ENCODE assay signal across 16 mouse cellular contexts in the genomic region with DNA sequence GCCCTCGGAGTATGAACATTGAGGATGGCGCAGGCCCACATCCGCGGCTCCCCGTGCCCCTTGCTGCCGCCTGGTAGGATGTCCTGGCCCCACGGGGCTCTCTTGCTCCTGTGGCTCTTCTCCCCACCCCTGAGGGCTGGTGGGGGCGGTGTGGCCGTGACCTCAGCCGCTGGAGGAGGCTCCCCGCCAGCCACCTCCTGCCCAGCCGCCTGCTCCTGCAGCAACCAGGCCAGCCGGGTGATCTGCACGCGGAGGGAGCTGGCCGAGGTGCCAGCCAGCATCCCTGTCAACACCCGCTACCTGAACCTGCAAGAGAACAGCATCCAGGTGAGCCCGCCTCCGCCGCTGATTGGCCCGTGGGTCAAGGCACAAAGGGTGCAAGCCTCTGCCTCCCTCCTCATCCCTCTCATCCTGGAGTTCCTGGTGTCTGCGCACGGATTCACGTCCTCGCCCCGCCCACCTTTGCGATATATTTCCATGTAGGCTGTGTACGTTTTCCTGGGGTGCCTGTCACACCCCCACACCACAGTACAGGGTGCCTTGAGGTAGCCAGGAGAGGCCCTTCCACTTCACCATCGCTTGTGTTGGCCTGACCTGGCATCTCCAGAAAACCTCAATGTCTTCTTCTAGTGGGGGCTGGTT. TPM values are rescaled to one million over a fixed set of nuclear protein-coding genes. Genes with fewer than 3 reads are reported as not detected.
DNase-seq lines count a peak whose midpoint lies in the region; ATAC-seq and TF ChIP-seq lines count a peak whose summit lies in the region.
"Had no signal": no experiment of that assay in that cellular context is flagged by ENCODE, and none has a peak within 500 bp of the region (broad histone marks: within the 10 kb centered on the region; RNA-seq: fewer than 3 reads in every experiment).

No protein-coding gene starts in this region.

- no peak overlapping the region for H3K27ac ChIP-seq in forebrain, embryonic 14.5 days (ENCODE audit: low read depth, low read length)
- no peak overlapping the region for H3K27ac ChIP-seq in limb, embryonic 10.5 days
- H3K27ac ChIP-seq in liver, postnatal 0 days (ENCODE audit: low read depth): no peak overlapping the region
- H3K27ac ChIP-seq: embryonic facial prominence, embryonic 12.5 days; kidney, postnatal 0 days; limb, embryonic 15.5 days had no signal

- TF ChIP-seq CTCF in E14TG2a.4 (conservative IDR thresholded peaks at IDR 0.05; ENCODE audit: low read length): no peak
- TF ChIP-seq CTCF in liver, postnatal 0 days (IDR thresholded peaks at IDR 0.05; ENCODE audit: low read depth): no peak

- peak overlapping the region; percentile 98 for H3K9ac ChIP-seq in forebrain, embryonic 14.5 days (ENCODE audit: low read length)
- no peak overlapping the region for H3K9ac ChIP-seq in liver, postnatal 0 days (replicated peaks)
- H3K9ac ChIP-seq: limb, embryonic 15.5 days had no signal

- H3K4me3 ChIP-seq in E14TG2a.4 (replicated peaks; ENCODE audit: low read length): peak overlapping the region; percentile 51
- peak overlapping the region; percentile 75 for H3K4me3 ChIP-seq in forebrain, embryonic 14.5 days (ENCODE audit: low read depth, low read length)
- H3K4me3 ChIP-seq in limb, embryonic 10.5 days: 0 out of 2 replicates have a peak overlapping the region, but pooled peaks have one; percentile 1
- no peak overlapping the region for H3K4me3 ChIP-seq in liver, postnatal 0 days (ENCODE audit: low read depth, low read length)
- H3K4me3 ChIP-seq: embryonic facial prominence, embryonic 12.5 days; limb, embryonic 15.5 days had no signal

- peak; percentile 49 for DNase-seq in brain, adult 2 months (ENCODE audit: low read depth, low spot score)
- DNase-seq in forebrain, embryonic 14.5 days (ENCODE audit: low spot score): no peak
- DNase-seq in limb, embryonic 10.5 days (ENCODE audit: low spot score): no peak
- DNase-seq in ovary, adult 18-20 months (ENCODE audit: low spot score): no peak
- no peak for DNase-seq in liver, postnatal 0 days
- no peak for DNase-seq in lung, postnatal 36 days
- no peak for DNase-seq in gastrocnemius, postnatal 36 days
- DNase-seq: adrenal gland, postnatal 36 days; retina, postnatal 1 day had no signal

- peaks cover 43% of the 10 kb centered on the region for H3K4me1 ChIP-seq in E14TG2a.4 (replicated peaks; ENCODE audit: low read depth, low read length)
- H3K4me1 ChIP-seq in forebrain, embryonic 14.5 days (ENCODE audit: control insufficient read depth, insufficient read depth, low read length): peaks cover 34% of the 10 kb centered on the region
- H3K4me1 ChIP-seq in limb, embryonic 10.5 days: peaks cover 35% of the 10 kb centered on the region
- no peaks in the 10 kb centered on the region for H3K4me1 ChIP-seq in liver, postnatal 0 days (ENCODE audit: insufficient read depth)

- peak overlapping the region; percentile 93 for H3K4me2 ChIP-seq in forebrain, embryonic 14.5 days (ENCODE audit: low read length)
- no peak overlapping the region for H3K4me2 ChIP-seq in liver, postnatal 0 days (ENCODE audit: low read depth, low read length)
- H3K4me2 ChIP-seq: embryonic facial prominence, embryonic 12.5 days; limb, embryonic 15.5 days had no signal

- TF ChIP-seq EP300 in liver, postnatal 0 days (IDR thresholded peaks at IDR 0.05; ENCODE audit: low read depth): no peak

- intact Hi-C loops in gastrocnemius, postnatal 36 days (cut with DNase I): loop anchor here (5.0 kb wide), 1 partner anchor 127 kb away; a partner anchor contains a TSS

- no peak for ATAC-seq in forebrain, embryonic 14.5 days
- ATAC-seq in liver, postnatal 0 days: no peak

- WGBS in forebrain, embryonic 14.5 days: 45% methylated on average over 29 of the region's 29 CpGs
- WGBS in limb, embryonic 10.5 days: 6% methylated on average over 29 of the region's 29 CpGs
- 8% methylated on average over 26 of the region's 29 CpGs for WGBS in liver, postnatal 0 days (ENCODE audit: insufficient replicate concordance)

- no peaks in the 10 kb centered on the region for H3K9me3 ChIP-seq in E14TG2a.4 (ENCODE audit: low read length)
- H3K9me3 ChIP-seq in forebrain, embryonic 14.5 days (replicated peaks; ENCODE audit: control insufficient read depth, low read length): no peaks in the 10 kb centered on the region
- H3K9me3 ChIP-seq in limb, embryonic 10.5 days (replicated peaks): no peaks in the 10 kb centered on the region
- H3K9me3 ChIP-seq in liver, postnatal 0 days (ENCODE audit: low read length): no peaks in the 10 kb centered on the region
- H3K9me3 ChIP-seq: embryonic facial prominence, embryonic 12.5 days; G1E; limb, embryonic 15.5 days had no signal

- H3K27me3 ChIP-seq in E14TG2a.4 (ENCODE audit: insufficient read depth, low read length): peaks cover 77% of the 10 kb centered on the region
- H3K27me3 ChIP-seq in forebrain, embryonic 14.5 days (replicated peaks; ENCODE audit: control insufficient read depth, insufficient read depth, low read length): no peaks in the 10 kb centered on the region
- H3K27me3 ChIP-seq in limb, embryonic 10.5 days (ENCODE audit: low read depth, poor library complexity, severe bottlenecking): peaks cover 98% of the 10 kb centered on the region
- H3K27me3 ChIP-seq in liver, postnatal 0 days (ENCODE audit: insufficient read depth, low read length): peaks cover 61% of the 10 kb centered on the region

- H3K36me3 ChIP-seq in E14TG2a.4 (ENCODE audit: insufficient read depth, low read length): no peaks in the 10 kb centered on the region
- peaks cover 55% of the 10 kb centered on the region for H3K36me3 ChIP-seq in forebrain, embryonic 14.5 days (ENCODE audit: control insufficient read depth, insufficient read depth, low read length)
- no peaks in the 10 kb centered on the region for H3K36me3 ChIP-seq in limb, embryonic 10.5 days
- H3K36me3 ChIP-seq in liver, postnatal 0 days (replicated peaks; ENCODE audit: insufficient read depth, low read length): no peaks in the 10 kb centered on the region
- H3K36me3 ChIP-seq: embryonic facial prominence, embryonic 12.5 days; G1E; limb, embryonic 15.5 days had no signal

RNA-seq across cellular contexts. Expression of a gene that starts 16.2 kb away (rescaled TPM):
- polyA plus RNA-seq in forebrain, embryonic 14.5 days (2014; fragmentation: Nextera tagmentation; extraction: Ambion mirVana): 20.8 and 22.1 TPM in 2 replicates
- 0.06 and 0.21 TPM in 2 replicates for polyA plus RNA-seq in limb, embryonic 10.5 days (2016; fragmentation: Nextera tagmentation; extraction: Ambion mirVana)
- not detected in 2 replicates for polyA plus RNA-seq in liver, postnatal 0 days (2015; fragmentation: Nextera tagmentation; extraction: Ambion mirVana)
- under 1 TPM in 1 of 2 experiments, not detected in 1; 0.20 TPM for total RNA-seq in gastrocnemius, postnatal 36 days (2021)
- total RNA-seq: granulocyte monocyte progenitor cell, adult 5-6 weeks; megakaryocyte, adult 5-6 weeks had no signal
- polyA plus RNA-seq: G1E had no signal

RNA-seq across cellular contexts. Expression of a gene that starts 20.2 kb away (rescaled TPM):
- 5.3 TPM in 2 replicates for polyA plus RNA-seq in forebrain, embryonic 14.5 days (2014; fragmentation: Nextera tagmentation; extraction: Ambion mirVana)
- not detected in 2 replicates for polyA plus RNA-seq in limb, embryonic 10.5 days (2016; fragmentation: Nextera tagmentation; extraction: Ambion mirVana)
- 38.9 and 44.3 TPM in 2 replicates for polyA plus RNA-seq in liver, postnatal 0 days (2015; fragmentation: Nextera tagmentation; extraction: Ambion mirVana)
- total RNA-seq in gastrocnemius, postnatal 36 days (2021): not detected
- total RNA-seq: G1E; granulocyte monocyte progenitor cell, adult 5-6 weeks; megakaryocyte, adult 5-6 weeks had no signal
- polyA plus RNA-seq: G1E had no signal

RNA-seq across cellular contexts. Expression of a gene that starts 22.8 kb away (rescaled TPM):
- polyA plus RNA-seq in forebrain, embryonic 14.5 days (2014; fragmentation: Nextera tagmentation; extraction: Ambion mirVana): 49.3 and 50.5 TPM in 2 replicates
- 72.6 and 73.3 TPM in 2 replicates for polyA plus RNA-seq in limb, embryonic 10.5 days (2016; fragmentation: Nextera tagmentation; extraction: Ambion mirVana)
- polyA plus RNA-seq in liver, postnatal 0 days (2015; fragmentation: Nextera tagmentation; extraction: Ambion mirVana): 59.7 and 63.1 TPM in 2 replicates
- 10 to 100 TPM; 48.7 to 49.2 TPM for total RNA-seq in gastrocnemius, postnatal 36 days (2021)

RNA-seq across cellular contexts. Expression of a gene that starts 51.3 kb away (rescaled TPM):
- 147 and 154 TPM in 2 replicates for polyA plus RNA-seq in forebrain, embryonic 14.5 days (2014; fragmentation: Nextera tagmentation; extraction: Ambion mirVana)
- polyA plus RNA-seq in limb, embryonic 10.5 days (2016; fragmentation: Nextera tagmentation; extraction: Ambion mirVana): 78.6 and 91.4 TPM in 2 replicates
- polyA plus RNA-seq in liver, postnatal 0 days (2015; fragmentation: Nextera tagmentation; extraction: Ambion mirVana): 32.4 and 35.9 TPM in 2 replicates
- 10 to 100 TPM; 42.4 to 43.5 TPM for total RNA-seq in gastrocnemius, postnatal 36 days (2021)

RNA-seq across cellular contexts. Expression of a gene that starts 51.4 kb away (rescaled TPM):
- polyA plus RNA-seq in forebrain, embryonic 14.5 days (2014; fragmentation: Nextera tagmentation; extraction: Ambion mirVana): 13.0 and 24.0 TPM in 2 replicates
- 10.6 and 16.5 TPM in 2 replicates for polyA plus RNA-seq in limb, embryonic 10.5 days (2016; fragmentation: Nextera tagmentation; extraction: Ambion mirVana)
- polyA plus RNA-seq in liver, postnatal 0 days (2015; fragmentation: Nextera tagmentation; extraction: Ambion mirVana): 3.3 and 4.1 TPM in 2 replicates
- 1 to 10 TPM; 3.9 to 4.4 TPM for total RNA-seq in gastrocnemius, postnatal 36 days (2021)

Comparison
In these comparisons a context has a peak if more than half of its experiments do, and no peak if none do; other contexts are left out.
1. RNA of a gene that starts 16.2 kb away (polyA plus RNA-seq): 20.8 to 22.1 TPM in forebrain, embryonic 14.5 days; 0.06 to 0.21 TPM in limb, embryonic 10.5 days and not detected in liver, postnatal 0 days; every median in the first group is over 10 times any median in the second.